Mouse (Mus musculus) gastrocnemius, postnatal 36 days (tissue): ENCODE measurements around the gene Atxn3. TPM values are rescaled to one million over a fixed set of nuclear protein-coding genes. Genes with fewer than 3 reads are reported as not detected.
"Not testable (repeated sequence)": the region's sequence is repeated elsewhere in the genome, so short reads cannot be mapped to it uniquely, and the experiment has no call there.

Experiments
- DNase-seq, 2 experiments: peaks; one replicate each; pipeline ENCODE4 v3.0.0; 2022
- intact Hi-C: fragments of 180-260 bp; cut with DNase I; formaldehyde crosslinking; loops from one replicate; pipeline ENCODE4 v1.15.1; 2025
- total RNA-seq, 2 experiments: library from RNA; stranded (reverse); gene quantifications; 2 replicates each; pipeline ENCODE4 v1.2.3; 2021

The Atxn3 gene
- total RNA-seq, 2 experiments from 2014 or later, result 3.8 to 5.9 TPM

DNA sequence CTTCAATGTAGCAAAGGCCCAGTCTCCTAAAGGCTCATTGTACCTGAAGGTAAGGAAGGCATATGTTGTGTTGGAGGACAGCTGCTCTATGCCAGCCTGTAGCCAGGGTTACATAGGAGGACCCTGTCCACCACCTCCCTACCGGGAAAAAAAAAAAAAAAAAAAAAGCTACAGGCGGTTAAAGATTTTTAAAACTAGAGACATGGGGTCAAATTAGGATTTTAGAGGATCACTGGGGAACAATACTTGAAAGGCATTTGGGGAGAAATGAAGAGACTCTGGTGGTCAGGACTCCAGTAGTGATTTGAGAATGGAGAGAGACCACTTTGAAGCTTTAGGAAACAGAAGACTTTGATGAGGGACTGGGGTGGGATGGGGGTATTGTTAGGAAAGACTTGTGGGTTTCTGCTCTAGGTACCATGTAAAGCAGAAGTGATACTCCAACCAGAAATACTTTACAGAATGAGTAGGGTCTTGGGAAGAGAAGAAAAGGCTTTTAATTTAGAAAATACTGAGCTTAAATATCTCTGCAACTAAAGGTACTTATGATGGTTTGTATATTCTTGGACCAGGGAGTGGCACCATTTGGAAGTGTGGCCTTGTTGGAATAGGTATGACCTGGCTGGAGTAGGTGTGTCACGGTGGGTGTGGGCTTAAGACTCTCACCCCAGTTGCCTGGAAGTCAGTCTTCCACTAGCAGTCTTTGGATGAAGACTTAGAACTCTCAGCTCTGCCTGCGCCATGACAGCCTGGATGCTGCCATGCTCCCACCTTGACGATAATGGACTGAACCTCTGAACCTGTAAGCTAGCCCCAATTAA lies 1.1 kb upstream of the Atxn3 start:
- intact Hi-C loops, result loop anchor here (5.0 kb wide), 1 partner anchor 47 kb away; the partner anchor contains the start of gene Trip11
- DNase-seq, result not testable (repeated sequence)

GRCm38 (mm10) chr12:101958556-101958955 lies 510 bp upstream of the Atxn3 start:
- no peak for DNase-seq
- intact Hi-C loops, result loop anchor here (5.0 kb wide), 1 partner anchor 46 kb away; the partner anchor contains the start of gene Trip11

- intact Hi-C loops, result loop anchor here (5.0 kb wide), 1 partner anchor 45 kb away; the partner anchor contains the start of gene Trip11
- DNase-seq, result no peak
Observed at GRCm38 (mm10) chr12:101957079-101957941, 736 bp downstream of the Atxn3 start.

DNA sequence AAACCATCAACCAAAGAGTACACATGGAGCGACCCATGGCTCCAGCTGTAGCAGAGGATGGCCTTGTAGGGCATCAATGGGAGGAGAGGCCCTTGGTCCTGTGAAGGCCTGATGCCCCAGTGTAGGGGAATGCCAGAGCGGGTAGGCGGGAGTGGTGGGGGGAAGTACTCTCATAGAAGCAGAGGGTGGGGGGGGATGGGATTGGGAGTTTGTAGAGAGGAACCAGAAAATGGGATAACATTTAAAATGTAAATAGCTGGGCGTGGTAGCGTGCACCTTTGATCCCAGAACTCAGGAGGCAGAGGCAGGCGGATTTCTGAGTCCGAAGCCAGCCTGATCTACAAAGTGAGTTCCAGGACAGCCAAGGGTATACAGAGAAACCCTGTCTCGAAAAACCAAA lies 2.2 kb downstream of the Atxn3 start:
- intact Hi-C loops, result loop anchor here (5.0 kb wide), 1 partner anchor 44 kb away; the partner anchor contains the start of gene Trip11
- DNase-seq, result not testable (repeated sequence)

DNA sequence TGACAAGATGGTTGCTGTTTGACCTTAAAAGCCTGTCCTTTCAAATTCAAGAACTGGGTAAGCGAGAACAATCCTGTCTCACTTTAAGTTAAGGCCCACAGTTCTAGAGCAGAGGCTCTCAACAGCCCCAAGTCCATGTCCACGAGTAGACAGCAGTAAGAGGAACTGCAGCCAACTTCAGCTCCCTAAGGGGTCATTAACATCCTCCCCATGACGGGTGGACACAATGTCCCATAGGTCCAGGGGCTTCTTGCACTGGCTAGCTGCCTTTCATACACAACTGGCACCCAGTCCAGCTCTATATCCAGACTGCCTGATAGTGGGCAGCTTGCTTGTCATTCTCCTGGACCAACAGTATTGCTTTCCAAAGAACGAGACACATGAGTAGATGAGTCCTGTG lies 9.2 kb downstream of the Atxn3 start:
- no peak for DNase-seq
- intact Hi-C loops, result no loop called here

- intact Hi-C loops, result no loop called here
- DNase-seq, result no peak
Observed at GRCm38 (mm10) chr12:101947986-101948385, 10.1 kb downstream of the Atxn3 start.

- no peak for DNase-seq
- intact Hi-C loops, result no loop called here
Observed at GRCm38 (mm10) chr12:101937572-101937971, 20.5 kb downstream of the Atxn3 start.

- intact Hi-C loops, result no loop called here
- no peak for DNase-seq
Observed at GRCm38 (mm10) chr12:101935223-101935622, 22.8 kb downstream of the Atxn3 start.

GRCm38 (mm10) chr12:101928423-101928822 lies 29.6 kb downstream of the Atxn3 start:
- intact Hi-C loops, result no loop called here
- DNase-seq, result no peak

GRCm38 (mm10) chr12:101922313-101922712 lies 35.7 kb downstream of the Atxn3 start:
- intact Hi-C loops, result no loop called here
- no peak for DNase-seq

DNA sequence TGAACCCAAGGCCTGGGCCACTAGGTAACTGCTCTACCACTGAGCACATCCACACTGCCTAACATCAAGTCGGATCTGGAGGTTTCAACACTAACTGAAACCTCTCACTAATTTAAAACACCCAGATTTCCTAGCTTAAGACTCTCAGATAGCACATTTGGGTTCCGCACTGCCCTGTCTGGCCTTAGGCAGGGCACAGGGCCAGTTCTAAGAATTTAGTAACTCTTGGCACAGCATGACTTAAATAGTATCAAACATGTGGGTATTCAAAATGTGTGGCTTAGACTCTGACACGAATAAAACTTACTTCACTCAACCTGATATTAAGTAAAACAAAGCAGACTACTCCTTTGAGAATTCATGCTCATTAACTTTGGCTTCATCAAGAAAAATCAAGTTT lies 38.2 kb downstream of the Atxn3 start:
- intact Hi-C loops, result no loop called here
- DNase-seq, result no peak

- no peak for DNase-seq
- intact Hi-C loops, result no loop called here
Observed at GRCm38 (mm10) chr12:101917165-101917564, 40.9 kb downstream of the Atxn3 start.

DNA sequence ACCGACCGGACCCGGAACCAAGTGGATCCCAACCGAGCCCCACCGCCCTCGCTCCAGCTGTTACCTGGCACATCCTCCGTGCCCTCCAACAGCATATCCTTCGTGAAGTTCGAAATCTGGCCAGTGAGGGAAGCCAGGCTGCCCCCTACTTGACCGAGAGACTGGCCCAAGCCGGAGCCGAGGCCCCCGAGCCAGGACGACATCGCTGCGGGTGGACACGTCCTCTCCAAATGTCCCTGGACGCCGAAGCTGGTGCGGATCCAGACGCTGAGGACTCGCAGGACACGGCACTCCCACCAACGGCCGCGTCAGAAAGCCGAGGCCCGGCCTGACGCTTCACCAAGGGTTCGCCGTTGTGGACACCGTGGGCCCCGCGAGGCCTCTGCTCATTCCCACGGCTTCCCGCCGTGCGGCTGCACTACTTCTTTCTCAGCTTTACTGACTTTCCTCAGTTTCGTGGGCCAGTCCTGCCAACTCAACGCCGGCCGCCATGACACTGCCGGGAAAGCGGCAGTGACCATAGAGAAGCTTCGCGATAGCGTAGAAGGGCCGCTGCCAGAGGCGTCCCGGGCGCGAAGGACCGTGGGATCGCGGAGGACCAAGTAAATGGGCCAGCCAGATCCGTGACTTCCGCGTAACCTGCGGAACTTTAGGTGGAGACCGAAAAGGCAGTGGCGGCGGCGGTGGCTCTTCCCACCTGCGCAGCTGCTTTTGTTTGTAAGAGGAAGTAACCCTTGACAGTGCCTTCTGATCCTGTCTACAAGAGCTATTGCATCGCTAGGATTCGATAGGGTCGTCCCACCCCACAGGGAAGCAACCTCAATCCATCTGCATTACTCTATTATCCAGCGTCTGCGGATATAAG lies 45.2 kb downstream of the Atxn3 start, which contains the start of gene Trip11:
Trip11 (minus strand) TSS at position 642 of the 865 bp plus-strand sequence.
- peak; percentile 86 to 88 for DNase-seq
- intact Hi-C loops, result loop anchor here (5.0 kb wide), 1 partner anchor 44 kb away; the partner anchor contains the start of gene Atxn3

GRCm38 (mm10) chr12:101911346-101911745 lies 46.7 kb downstream of the Atxn3 start:
- intact Hi-C loops, result loop anchor here (5.0 kb wide), 1 partner anchor 46 kb away; the partner anchor contains the start of gene Atxn3
- DNase-seq, result no peak

DNA sequence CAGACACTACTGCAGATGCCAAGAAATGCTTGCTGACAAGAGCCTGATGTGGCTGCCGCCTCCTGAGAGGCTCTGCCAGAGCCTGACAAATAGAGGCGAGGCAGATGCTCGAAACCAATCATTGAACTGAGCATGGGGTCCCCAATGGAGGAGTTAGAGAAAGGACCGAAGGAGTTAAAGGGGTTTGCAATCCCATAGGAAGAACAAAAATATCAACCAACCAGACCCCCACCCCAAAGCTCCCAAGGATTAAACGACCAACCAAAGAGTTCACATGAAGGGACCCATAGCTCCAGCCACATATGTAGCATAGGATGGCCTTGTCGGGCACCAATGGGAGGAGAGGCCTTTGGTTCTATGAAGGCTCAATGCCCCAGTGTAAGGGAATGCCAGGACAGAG lies 47.7 kb downstream of the Atxn3 start:
- DNase-seq, result no peak
- intact Hi-C loops, result loop anchor here (5.0 kb wide), 1 partner anchor 47 kb away; the partner anchor contains the start of gene Atxn3

GRCm38 (mm10) chr12:101905817-101906216 lies 52.2 kb downstream of the Atxn3 start:
- intact Hi-C loops, result no loop called here

DNA sequence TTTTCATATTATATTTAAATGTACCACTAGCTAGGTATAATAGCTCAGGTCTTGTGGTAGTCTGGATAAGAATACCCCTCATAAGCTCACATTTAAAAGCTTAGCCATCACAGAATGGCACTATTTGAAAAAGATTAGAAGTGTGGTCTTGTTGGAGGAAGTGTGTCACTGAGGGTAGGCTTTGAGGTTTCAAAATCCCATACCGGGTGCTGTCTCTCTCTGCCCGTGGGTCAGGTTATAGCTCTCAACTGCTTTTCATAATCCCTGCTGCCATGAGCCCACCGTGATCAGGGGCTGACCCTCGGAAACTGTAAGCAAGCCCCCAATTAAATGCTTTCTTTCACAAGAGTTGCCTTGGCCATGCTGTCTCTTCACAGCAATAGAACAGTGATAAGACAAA lies 53.1 kb downstream of the Atxn3 start:
- DNase-seq, result no peak
- intact Hi-C loops, result no loop called here

More at GRCm38 (mm10) chr12:101905817-101906216, 52.2 kb downstream of the Atxn3 start:
- no peak for DNase-seq

DNA sequence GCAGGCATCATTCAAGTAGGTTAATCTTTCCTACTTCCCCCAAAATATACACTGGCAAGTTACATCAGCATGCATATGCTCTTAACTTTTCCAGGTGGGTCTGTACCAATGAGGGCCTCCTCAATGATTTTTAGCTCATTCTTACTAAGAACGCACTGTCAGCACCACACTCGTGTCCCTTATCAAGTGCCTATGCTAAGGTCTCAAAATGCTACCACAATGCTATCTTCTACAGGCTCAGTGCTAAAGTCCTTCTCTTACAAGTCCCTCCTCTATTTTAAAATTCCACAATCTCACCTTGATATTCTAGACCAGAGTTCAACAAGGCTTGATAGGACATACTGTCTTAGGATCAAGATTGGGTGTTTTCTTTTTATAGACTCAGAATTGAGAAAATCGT lies 53.9 kb downstream of the Atxn3 start:
- intact Hi-C loops, result no loop called here

DNA sequence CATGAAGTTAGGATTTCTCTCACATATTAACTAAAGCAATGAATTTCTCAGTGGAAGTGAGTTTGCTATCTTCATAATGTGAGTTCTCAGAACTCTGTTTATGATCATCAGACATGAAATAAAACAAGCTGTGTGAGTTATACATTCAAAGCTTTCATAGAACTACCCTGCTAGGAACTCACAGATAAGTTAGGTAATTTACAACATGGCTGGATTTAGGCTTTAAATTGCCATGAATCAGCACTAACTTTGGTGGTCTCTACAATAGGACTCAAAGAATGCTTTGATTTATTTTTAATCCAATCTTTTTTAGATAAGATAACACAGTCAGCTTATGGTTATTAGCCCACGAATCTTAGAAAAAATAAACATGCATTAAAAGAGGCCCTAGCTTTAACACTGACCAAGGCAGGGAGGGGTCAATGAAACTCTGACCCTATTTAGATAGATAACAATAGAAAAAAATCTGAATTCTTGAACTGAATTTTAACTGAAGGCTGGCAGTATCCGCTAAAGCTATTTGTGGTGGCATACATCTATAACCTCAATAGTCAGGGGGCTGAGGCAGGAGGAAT lies 58.3 kb downstream of the Atxn3 start:
- no peak for DNase-seq
- intact Hi-C loops, result no loop called here

More for the DNA sequence above, 53.9 kb downstream of the Atxn3 start:
- no peak for DNase-seq
